Mouse (Mus musculus): ENCODE data around the gene Zfp52. TPM values are rescaled to one million over a fixed set of nuclear protein-coding genes. Genes with fewer than 3 reads are reported as not detected.

The Zfp52 gene
- 1 to 10 TPM; 6.5 to 6.8 TPM for total RNA-seq (2021)
- long read RNA-seq, experiment 1, partial matches to known transcripts: 0 of 7 reads
- long read RNA-seq, experiment 1, other reads (novel, unspliced or antisense): 5 of 7 reads
- long read RNA-seq, experiment 2, transcript Zfp52-202 (5 exons, 3,164 nt): major isoform, 6 of 10 reads
- long read RNA-seq, experiment 2, partial matches to known transcripts: 1 of 10 reads
- long read RNA-seq, experiment 2, other reads (novel, unspliced or antisense): 3 of 10 reads

DNA sequence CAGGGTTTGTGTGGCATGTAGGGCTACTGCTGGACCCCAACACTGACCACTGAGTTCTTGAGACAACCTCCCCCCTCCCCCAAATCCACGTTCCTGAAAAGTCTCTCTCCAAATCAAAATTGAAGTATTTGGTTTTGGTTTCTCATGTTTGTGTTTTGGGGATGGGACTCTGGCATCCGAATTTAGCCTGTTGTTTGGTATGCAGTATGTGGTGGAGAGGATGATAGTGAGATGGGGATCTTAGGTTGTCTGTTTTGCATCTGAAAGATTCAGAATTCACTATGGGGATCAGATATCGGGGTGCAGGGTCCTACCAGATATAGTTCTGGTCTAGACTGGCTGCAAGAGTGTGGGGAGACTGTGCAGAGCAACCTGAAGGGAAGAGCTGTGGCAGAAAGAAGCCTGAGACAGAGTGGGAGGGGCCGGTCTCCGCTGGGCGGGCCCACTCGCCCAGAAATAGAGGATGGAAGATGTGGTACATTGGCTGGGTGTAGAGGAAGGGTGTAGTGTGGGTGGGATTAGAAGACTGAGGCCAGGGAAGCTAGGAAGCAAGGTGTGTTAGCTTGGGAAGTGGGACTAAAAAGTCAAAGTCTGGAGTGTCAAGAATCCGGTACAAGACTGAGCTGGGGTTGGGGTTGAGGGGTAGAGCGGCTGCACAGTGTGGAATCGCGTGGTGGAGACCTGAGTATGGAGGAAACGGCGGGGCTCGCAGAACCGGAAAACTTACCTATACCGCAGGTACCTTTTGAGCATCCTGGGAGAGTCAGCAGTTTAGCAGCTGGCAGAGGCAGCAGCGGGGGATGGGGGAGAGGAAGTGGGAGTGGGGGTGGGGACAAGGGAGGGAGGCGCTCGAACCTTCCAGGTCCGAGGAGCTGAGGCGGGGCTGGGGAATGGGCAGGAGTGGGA, at the start of gene Zfp52:
Gene Zfp52, plus strand, starts transcription at position 444 of the 906 bp plus-strand sequence.
- peak within 1 kb of the TSS; percentile 72 for H3K27ac ChIP-seq
- intact Hi-C loops (cut with DNase I): loop anchor here (10.0 kb wide), 1 partner anchor 591 kb away; the partner anchor contains the start of gene Ppp2r1a
- peak; percentile 57 to 65 for DNase-seq (ENCODE audit: extremely low spot score in 1 of 2, low spot score in 2 of 2)
- TF ChIP-seq CTCF (IDR thresholded peaks at IDR 0.05): no peak
- H3K4me3 ChIP-seq: peak within 1 kb of the TSS; percentile 61

DNA sequence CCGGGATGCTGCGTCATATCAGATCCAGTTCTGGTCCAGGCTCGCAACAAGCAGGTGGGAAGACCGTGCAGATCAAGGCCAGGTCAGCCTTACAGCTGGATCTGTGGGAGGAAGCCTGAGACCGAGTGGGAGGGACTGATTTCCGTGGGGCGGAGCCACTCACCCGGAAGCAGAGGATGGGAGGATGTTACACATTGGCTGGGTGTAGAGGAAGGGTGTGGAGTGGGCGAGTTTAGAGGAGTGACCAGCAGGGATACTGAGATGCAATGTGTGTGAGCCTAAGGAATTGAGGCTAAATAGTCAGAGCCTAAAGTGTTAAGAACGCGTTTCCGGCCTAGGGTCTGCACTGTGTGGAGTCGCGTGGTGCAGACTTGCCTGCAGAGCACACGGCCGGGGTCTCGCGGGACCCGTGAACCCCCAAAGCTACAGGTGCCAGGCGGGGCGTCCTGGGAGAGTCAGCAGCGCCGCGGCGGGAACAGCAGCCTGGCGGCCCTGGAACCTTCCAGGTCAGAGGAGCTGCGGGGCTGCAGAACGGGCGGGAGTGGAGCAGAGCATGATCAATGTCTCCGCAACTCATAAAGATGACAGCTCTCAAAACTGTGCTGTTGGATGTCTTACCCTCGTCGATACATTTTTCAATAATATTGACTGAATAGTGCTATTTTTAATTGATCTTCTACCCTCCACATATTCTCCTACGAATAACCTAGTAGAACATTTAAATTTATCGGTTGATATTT, 46.4 kb upstream of the Zfp52 start, which contains the start of gene Zfp53:
Gene Zfp53, plus strand, starts transcription at position 239 of the 740 bp plus-strand sequence.
- intact Hi-C loops (cut with DNase I): loop anchor here (1.0 to 2.0 kb wide), 2 partner anchors 38 to 43 kb away; partner anchors contain the start of gene Zfp51
- DNase-seq (ENCODE audit: extremely low spot score in 1 of 2, low spot score in 2 of 2): peak; percentile 77 to 80
- peak within 1 kb of the TSS; percentile 83 for H3K4me3 ChIP-seq
- H3K27ac ChIP-seq: peak within 1 kb of the TSS; percentile 71
- no peak; the same call in none of the 2 replicates for TF ChIP-seq CTCF (IDR thresholded peaks at IDR 0.05)

DNA sequence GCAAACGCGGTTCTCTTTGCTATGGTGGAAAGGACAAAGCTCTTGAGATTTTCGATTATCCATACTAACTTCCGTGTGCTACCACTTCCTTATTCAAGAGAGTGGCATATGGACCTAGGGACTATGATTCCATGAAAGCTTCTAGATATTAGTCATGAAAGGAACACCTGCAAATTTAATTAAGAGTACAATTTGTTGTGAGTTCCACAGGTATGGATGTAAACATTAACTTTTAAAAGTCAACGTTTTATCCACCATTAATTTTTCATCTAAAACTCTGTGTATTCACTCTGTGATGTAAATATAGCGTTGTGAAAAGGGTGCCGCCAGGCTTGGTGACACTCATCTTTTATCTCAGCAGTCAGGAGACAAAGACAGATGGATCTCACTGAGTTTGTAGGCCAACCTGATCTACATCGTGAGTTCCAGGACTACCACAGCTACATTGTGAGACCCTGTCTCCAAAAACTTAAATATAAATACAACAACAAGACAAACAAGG, 45.8 kb upstream of the Zfp52 start:
- Histone ChIP-seq H3K27ac (peak overlapping the region; percentile 71; the same call in 1 of the 2 replicates), H3K4me3 (peak overlapping the region; percentile 83)
- no peak for TF ChIP-seq CTCF (IDR thresholded peaks at IDR 0.05)
- DNase-seq (ENCODE audit: extremely low spot score in 1 of 2, low spot score in 2 of 2): no peak
- intact Hi-C loops (cut with DNase I): loop anchor here (2.0 kb wide), 1 partner anchor 39 kb away; the partner anchor contains the start of gene Zfp51

DNA sequence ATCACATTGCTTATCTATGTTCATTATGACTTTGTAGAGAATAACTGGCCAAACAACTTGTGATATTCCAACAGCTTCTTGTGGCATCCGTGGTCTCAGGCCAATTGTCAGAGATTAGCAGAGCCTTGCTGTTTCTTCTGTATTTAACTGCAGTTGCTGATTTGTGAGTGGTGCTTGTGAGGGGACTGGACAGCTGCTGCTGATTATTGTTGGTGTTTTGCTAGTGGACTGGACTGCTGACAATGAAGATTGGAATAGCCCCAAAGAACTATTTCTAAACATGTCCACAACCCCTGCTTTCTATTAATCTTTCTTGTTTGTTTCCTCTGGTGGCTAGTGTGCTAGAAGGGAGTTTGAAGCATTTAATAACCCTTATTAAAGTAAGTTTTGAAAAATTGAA, 34.0 kb upstream of the Zfp52 start:
- DNase-seq (ENCODE audit: extremely low spot score in 1 of 2, low spot score in 2 of 2): no peak
- H3K27ac ChIP-seq: no peak overlapping the region
- intact Hi-C loops (cut with DNase I): no loop called here
- no peak for TF ChIP-seq CTCF (IDR thresholded peaks at IDR 0.05)
- no peak overlapping the region for H3K4me3 ChIP-seq

DNA sequence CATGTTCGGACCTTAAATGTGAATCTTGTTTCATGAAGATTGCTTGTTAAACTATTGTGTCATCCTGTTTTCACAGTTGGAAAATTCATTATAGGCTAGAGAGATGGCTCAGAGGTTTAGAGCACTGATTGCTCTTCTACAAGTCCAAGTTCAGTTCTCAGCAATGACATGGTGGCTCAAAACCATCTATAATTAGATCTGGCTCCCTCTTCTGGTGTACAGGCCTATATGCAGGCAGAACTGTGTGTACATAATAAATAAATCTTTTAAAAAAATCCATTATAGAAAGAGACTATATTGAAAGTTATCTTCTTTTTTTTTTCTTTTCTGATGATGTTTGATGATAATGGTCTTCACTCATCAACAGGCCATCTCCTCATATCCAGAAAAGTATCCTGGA, 30.8 kb upstream of the Zfp52 start:
- Histone ChIP-seq H3K27ac (no peak overlapping the region), H3K4me3 (no peak overlapping the region)
- peak; percentile 30 for TF ChIP-seq CTCF (IDR thresholded peaks at IDR 0.05)
- no peak for DNase-seq (ENCODE audit: extremely low spot score in 1 of 2, low spot score in 2 of 2)
- intact Hi-C loops (cut with DNase I): no loop called here

DNA sequence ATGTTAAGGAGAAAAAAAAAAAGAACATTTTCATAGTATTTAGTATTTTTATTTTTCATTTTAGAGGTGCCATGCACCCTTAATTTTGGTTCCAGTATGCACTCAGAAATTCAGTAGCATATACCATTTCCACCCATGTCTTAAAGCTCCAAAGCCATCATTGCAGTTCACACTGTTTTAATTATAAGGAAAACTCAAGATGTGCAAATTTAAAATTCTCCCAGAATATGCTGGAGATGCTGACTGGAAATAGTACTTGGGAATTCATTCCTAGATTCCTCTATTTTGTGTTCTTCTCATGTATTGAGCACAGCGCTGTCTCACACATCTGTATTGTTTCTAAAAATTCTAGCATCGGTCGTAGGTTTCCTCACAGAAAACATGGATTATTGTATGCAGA, 29.1 kb upstream of the Zfp52 start:
- intact Hi-C loops (cut with DNase I): no loop called here
- Histone ChIP-seq H3K4me3 (no peak overlapping the region), H3K27ac (no peak overlapping the region)
- no peak for TF ChIP-seq CTCF (IDR thresholded peaks at IDR 0.05)
- DNase-seq (ENCODE audit: extremely low spot score in 1 of 2, low spot score in 2 of 2): no peak

DNA sequence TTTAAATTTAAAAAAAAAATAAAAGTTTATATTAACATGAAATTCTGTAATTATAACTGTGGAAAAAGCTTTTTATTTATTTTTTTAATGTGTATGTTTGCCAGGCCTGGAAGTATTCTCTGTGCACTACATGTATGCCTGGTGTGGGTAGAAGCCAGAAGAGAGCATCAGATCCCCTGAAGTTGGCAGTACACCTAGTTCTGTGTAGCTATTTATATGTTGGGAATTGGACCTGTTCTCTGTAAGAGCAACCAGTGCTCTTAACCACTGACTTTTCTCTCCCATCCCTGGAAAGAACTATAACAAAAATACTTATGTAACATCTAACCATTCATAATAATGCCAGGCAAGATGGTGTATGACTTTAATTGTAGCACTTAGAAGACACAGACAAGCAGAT, 25.6 kb upstream of the Zfp52 start:
- intact Hi-C loops (cut with DNase I): no loop called here
- no peak overlapping the region for H3K4me3 ChIP-seq
- no peak for TF ChIP-seq CTCF (IDR thresholded peaks at IDR 0.05)
- no peak overlapping the region for H3K27ac ChIP-seq
- no peak for DNase-seq (ENCODE audit: extremely low spot score in 1 of 2, low spot score in 2 of 2)

DNA sequence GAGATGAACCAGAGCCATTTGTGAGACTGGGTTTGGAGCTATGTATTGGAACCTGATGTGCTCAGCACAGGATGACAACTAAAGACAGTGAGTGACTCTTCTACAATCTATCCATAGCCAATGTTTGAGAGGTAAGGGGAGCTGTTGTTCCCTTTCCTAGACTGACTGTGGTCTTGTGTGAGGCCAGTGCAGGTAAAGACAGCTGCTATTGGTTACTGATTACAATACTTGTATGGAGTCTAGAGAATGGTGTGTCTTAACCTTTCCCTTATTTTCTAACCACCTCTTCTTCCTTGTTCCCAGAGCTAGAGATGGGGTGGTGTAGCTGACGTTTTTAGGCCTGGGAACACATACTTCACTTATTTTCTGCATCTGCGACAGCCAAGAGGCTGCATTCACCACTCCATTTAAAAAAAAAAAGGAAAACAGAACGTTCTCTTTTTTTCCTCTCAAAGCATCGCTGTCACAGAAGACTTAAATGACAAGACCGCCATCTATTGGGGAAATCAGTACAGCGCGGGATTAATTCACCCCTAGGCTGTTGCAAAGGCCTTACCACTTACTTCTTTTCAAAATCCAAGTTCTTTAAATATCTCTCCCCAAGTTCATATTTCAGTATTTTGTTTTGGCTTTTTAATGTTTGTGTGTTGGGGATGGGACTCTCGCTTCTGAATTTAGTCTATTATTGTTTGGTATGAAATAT, 19.8 kb upstream of the Zfp52 start:
- peak overlapping the region; percentile 52 for H3K4me3 ChIP-seq
- H3K27ac ChIP-seq: peak overlapping the region; percentile 85
- intact Hi-C loops (cut with DNase I): loop anchor here (1.0 to 2.0 kb wide), 4 partner anchors 19 to 285 kb away; partner anchors contain the start of gene Zfp51
- DNase-seq (ENCODE audit: extremely low spot score in 1 of 2, low spot score in 2 of 2): peak; percentile 62 to 70
- TF ChIP-seq CTCF (IDR thresholded peaks at IDR 0.05): peak; percentile 80

DNA sequence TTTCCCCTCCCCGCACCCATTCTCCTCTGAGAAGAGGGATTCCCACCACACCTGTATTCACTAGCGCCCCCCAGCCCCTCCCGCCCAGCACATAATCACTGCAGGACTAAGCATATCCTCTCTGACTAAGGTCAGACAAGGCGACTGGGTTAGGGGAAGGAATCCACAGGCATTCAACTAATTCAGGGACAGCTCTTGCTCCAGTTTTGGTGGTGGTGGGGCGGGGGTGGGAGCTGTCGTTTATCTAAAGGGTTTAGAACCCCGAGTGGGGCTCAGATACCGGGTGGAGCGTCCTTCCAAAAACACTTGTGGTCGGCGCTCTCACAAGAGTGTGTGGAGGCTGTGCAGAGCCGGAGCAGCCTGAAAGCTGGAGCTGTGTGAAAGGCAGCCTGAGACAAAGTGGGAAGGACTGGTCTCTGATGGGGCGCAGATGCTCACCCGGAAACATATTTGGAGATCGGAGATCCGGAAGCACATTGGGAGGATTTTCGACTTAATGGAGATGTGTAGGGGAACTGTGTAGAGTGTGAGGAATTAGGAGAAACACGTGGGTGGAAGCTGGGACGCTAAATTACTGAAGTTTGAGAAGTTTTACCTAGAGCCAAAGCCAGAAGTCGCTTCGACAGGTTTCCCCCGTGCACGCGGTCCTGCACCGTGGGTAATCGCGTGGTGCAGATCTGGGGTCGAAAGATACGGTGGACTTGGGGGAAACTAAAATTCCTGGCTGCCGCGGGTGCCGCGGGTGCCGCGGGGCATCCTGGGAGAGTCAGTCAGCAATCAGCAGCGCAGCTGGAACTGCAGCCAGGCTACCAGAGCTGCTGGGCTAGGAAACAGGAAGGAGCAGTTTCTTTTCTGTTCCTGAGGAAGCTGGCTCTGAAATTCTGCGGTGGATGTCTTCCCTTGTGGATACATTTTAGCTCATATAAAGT, 18.9 kb upstream of the Zfp52 start:
- H3K27ac ChIP-seq: peak overlapping the region; percentile 85
- TF ChIP-seq CTCF (IDR thresholded peaks at IDR 0.05): no peak; the same call in 1 of the 2 replicates
- intact Hi-C loops (cut with DNase I): loop anchor here (1.0 kb wide), 3 partner anchors 18 to 244 kb away; partner anchors contain the start of gene Zfp51
- DNase-seq (ENCODE audit: extremely low spot score in 1 of 2, low spot score in 2 of 2): peak; percentile 65 to 69
- H3K4me3 ChIP-seq: peak overlapping the region; percentile 52

All from left cerebral cortex, adult 2 months (tissue).